Mouse (Mus musculus) spleen, adult 2 months (tissue): ENCODE measurements around the gene Gse1.
"Not testable (repeated sequence)": the region's sequence is repeated elsewhere in the genome, so short reads cannot be mapped to it uniquely, and the experiment has no call there.

Experiments used
- CTCF ChIP-seq: fragments of 200-500 bp; IDR thresholded peaks from 2 replicates; pipeline ENCODE4 v1.5.1; 2011; ENCODE audit warnings: mild to moderate bottlenecking, inconsistent platforms; ENCODE audit not compliant: insufficient read depth, insufficient read length, insufficient replicate concordance; ENCODE audit errors: extremely low read depth
- POLR2A ChIP-seq: fragments of 200-500 bp; IDR thresholded peaks from 2 replicates; pipeline ENCODE4 v1.6.1; 2011; ENCODE audit warnings: low read depth, low read length, inconsistent platforms

- not testable (repeated sequence) for TF ChIP-seq CTCF, POLR2A
Measured at GRCm38 (mm10) chr8:120334261-120334660, 106.0 kb downstream of the Gse1 start.
